Mouse (Mus musculus): ENCODE data around the gene Col4a3.

The Col4a3 gene

GRCm38 (mm10) chr1:82686866-82687265, 100.1 kb downstream of the Col4a3 start:
- DNase-seq: no peak

- no peak for DNase-seq
Measured at GRCm38 (mm10) chr1:82687931-82688330, 101.2 kb downstream of the Col4a3 start.

DNA sequence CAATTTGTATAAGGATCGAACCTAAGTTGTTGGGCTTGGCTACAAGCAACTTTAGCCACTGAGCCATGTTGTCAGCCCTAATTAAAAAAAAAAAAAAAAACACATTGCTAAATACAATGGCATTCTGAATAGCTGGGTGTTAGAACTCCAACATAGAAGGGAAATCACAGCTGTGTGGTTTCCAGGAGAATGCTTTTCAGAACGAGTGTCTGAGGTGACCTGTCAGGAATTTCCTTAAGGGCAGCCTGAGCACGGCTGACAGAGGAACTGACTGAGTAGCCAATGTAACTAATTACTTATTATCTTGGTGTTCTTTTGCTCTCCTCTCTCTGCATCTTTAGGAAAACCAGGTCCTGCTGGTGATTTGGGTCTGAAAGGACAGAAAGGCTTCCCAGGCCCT, 109.2 kb downstream of the Col4a3 start:
- no peak for DNase-seq

DNA sequence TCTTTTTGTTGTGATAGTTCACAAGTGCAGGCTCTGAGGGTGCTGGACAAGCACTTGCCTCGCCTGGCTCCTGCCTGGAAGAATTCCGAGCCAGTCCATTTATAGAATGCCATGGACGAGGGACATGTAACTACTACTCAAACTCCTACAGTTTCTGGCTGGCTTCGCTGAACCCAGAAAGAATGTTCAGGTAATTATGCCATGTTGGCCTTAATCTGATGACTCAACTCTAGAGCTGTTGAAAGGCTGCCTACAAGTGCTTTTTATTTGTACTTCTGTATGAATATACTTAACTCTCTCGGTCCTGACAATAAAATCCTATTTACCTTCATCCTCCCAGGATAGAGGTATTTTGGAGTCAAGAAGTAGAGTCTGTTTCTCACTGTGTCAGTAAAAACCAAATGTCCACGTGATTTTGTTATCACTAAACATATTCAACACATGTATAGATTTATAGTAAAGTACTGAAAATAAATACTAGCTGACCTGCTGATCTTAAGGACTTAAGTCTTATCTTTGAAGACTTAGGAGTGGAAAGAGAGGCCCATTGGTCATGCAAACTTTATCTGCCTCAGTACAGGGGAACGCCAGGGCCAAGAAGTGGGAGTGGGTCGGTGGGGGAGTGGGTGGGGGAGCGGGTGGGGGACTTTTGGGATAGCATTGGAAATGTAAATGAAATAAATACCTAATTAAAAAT, 131.2 kb downstream of the Col4a3 start:
- no peak for DNase-seq

- peak; percentile 95 for DNase-seq
Measured at GRCm38 (mm10) chr1:82724339-82725025, 137.8 kb downstream of the Col4a3 start, which contains the start of gene Mff. Gene Mff (plus strand): TSS chr1:82724890.

DNA sequence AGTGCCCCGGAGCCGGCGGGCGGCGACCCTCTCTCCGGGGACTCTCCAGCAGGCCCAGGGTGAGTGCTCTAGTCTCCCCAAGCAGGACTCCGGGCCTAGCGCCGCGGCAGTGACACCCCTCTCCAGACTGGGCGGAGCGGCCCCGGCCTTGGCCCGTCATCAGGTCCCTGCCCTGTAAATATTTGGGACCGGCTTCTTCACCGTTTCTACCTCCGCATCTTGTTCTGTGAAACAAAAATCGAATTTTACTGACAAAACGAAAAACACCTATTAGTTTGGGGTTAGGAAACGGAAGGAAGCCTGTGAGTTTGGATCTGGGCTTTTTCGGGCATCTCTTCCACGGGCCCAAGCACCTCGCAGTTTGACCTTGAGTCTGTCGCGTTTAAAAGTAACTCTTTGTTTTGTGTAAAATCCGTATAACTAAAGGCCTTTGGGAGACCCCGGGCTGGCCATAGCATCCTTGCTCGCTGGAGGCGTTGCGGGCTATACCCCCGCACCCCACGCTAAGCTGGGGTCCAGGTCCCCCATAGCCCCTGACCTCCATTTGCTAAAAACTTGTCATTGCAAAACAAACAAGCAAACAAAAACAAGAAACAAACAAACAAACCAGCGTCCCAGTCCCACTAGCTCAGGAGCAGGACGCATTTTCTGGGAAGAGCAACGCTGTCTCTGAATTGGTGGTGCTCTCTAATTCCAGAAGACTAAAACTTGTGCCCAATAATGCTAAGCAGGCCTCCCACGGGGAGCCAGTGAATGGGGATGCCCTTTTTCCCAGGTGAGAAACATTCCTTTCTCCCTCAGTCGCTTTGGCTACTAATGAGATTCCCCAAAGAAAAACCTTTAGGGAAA, 138.5 kb downstream of the Col4a3 start:
- DNase-seq: peak; percentile 22

DNA sequence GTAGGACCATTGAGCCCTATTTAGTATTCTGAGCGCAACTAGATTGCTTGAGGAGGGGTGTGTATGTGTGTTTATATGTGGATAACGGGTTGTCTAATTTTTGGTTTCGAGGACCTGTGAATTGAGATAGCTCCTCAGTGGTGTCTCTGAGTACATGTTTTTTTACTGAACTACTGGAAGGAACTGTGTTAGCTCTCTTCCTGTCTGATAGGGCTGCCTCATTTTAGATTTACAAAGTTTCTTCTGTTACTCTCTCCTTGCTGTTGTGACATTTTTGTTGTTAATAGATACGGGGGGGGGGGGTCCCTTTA, 139.1 kb downstream of the Col4a3 start:
- DNase-seq: no peak

DNA sequence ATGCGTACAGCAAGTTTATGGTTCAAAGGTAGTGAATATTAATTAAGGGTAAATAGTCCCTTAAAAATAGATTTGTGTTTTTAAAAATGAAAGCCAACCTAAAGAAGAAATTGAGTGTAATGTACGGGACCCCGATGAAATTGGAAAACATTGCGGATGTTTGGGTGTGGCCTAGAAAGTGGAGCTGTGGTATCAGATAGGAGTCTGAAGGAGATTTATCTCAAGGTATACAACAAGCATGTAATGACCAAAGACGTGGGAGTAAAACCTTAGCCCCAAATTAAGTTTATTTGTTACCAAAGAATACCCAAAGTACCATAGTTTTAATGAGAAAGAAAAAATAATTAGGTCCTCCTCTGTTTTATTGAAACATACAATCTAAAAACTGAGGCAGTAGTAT, 139.8 kb downstream of the Col4a3 start:
- DNase-seq: no peak

GRCm38 (mm10) chr1:82733357-82733756, 146.6 kb downstream of the Col4a3 start:
- no peak for DNase-seq

DNA sequence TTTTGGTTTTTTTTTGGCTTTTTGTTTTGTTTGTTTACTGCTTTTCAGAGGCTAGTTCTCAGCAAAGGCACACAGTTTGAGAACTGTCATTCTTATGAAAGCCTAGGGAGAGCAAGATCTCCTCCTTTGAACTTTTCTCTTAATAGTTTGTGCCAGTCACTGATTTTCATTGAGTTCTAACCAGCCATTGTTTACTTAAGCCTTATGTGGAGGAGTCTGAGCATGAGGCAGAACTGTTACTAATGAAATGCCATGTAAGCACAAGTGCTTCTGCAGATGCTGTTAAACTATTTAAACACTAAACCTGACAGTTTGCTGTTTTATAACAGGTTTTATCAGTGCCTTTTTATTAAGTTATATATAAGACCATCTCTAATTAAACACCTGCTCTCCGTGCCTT, 151.3 kb downstream of the Col4a3 start:
- DNase-seq: no peak

DNA sequence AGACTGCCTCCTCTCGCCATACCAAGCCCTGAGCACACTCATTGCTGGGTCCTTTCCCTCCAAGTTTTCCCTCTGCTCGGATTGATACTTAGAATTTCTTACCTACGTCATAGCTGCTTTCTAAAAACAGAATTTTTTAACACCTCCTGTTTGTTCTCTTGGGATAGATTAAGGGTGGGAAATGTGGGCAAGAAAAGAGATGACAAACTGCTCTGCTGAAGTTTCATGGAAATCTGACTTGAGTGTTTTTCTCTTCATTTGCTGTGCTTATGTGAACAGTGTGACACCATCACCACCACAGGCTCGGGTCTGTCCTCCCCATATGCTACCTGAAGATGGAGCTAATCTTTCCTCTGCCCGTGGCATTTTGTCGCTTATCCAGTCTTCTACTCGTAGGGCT, 154.8 kb downstream of the Col4a3 start:
- no peak for DNase-seq

- no peak for DNase-seq
Measured at GRCm38 (mm10) chr1:82743962-82744361, 157.2 kb downstream of the Col4a3 start.

DNA sequence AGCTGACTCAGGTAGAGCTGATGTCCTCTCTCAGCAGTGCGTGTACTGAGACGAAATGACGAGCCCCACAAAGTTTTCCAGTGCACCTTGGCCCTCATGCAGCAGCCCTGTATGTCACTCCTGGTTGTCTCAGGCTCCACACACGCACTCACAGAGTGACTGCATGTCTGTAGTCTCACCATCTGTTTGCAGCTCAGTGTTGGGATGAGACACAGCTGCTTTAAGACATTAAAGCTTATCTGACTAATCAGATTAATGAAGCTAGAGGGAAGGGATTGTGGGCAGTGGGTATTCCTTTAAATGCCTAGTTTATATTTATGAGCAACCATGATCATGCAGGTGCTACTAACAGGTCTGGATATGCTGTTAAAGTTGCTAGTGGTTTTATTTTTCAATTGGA, 159.7 kb downstream of the Col4a3 start:
- DNase-seq: no peak

GRCm38 (mm10) chr1:82747714-82748452, 161.2 kb downstream of the Col4a3 start:
- no peak for DNase-seq

- DNase-seq: no peak
Measured at GRCm38 (mm10) chr1:82759520-82759919, 172.8 kb downstream of the Col4a3 start.

DNA sequence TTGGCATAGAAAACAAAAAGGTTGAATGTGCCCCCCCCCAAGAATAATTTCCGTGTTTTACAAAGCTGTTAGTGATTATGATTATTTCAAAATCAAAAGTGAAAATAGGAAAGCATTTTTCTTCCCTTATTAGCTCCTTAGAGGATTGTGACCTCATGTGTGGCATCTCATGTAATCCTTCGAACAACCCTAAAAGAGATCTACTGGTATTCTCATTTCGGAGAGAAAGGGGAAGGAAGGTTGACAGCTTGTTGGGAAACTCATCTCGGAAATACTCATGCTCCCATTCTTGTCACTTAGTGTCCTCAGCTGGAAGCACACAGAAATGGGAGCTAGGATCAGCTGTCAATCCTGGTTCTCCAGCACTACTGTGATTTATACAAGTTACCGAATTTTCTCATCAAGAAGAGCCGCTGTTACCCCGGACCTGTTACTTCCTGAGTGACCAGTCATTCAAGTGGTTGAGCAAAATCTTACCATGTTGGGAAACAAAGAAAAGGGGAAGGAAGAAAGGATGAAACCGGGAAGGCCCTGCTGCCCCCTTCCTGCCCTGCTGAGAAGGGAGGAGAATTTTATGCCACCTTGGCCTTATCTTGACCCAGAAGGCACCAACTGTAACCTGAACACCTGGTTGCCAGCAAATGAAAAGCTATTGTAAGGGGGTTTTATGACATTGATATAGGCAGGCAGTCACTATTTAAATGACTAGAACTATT, 174.9 kb downstream of the Col4a3 start:
- DNase-seq: no peak

GRCm38 (mm10) chr1:82762274-82762673, 175.6 kb downstream of the Col4a3 start:
- no peak for DNase-seq

GRCm38 (mm10) chr1:82766227-82766626, 179.5 kb downstream of the Col4a3 start:
- DNase-seq: no peak

GRCm38 (mm10) chr1:82766641-82767040, 179.9 kb downstream of the Col4a3 start:
- no peak for DNase-seq

- DNase-seq: peak; percentile 19
Measured at GRCm38 (mm10) chr1:82768269-82768668, 181.5 kb downstream of the Col4a3 start, which contains the start of gene Tm4sf20. Gene Tm4sf20 (minus strand): TSS chr1:82768461.

GRCm38 (mm10) chr1:82771022-82771586, 184.4 kb downstream of the Col4a3 start, which contains the start of gene Gm47791:
Gene Gm47791 (minus strand): TSS chr1:82771243.
- DNase-seq: no peak
